Mouse (Mus musculus) cerebellum, adult 2 months (tissue): Measurements from ENCODE around the gene 2310022A10Rik. TPM values are rescaled to one million over a fixed set of nuclear protein-coding genes. Genes with fewer than 3 reads are reported as not detected.

Source experiments
- DNase-seq, 2 experiments: peaks; one replicate each; pipeline ENCODE4 v3.0.0; 2021
- H3K27ac ChIP-seq: fragments of 200-500 bp; 2 replicates; pipeline ENCODE4 v1.5.1; 2012; ENCODE audit warnings: low read length, control low read depth, inconsistent platforms; ENCODE audit not compliant: insufficient read depth
- H3K27me3 ChIP-seq: fragments of 200-500 bp; 2 replicates; pipeline ENCODE4 v1.6.1; 2012; ENCODE audit warnings: inconsistent platforms, mild to moderate bottlenecking, low read length, moderate library complexity; ENCODE audit not compliant: control insufficient read depth, insufficient read depth
- H3K4me1 ChIP-seq: fragments of 200-500 bp; 2 replicates; pipeline ENCODE4 v1.6.1; 2011; ENCODE audit warnings: low read length; ENCODE audit not compliant: control insufficient read depth, insufficient read depth
- H3K4me3 ChIP-seq: fragments of 200-500 bp; replicated peaks from 2 replicates; pipeline ENCODE3; 2011; ENCODE audit warnings: mild to moderate bottlenecking, low read depth, low read length, control low read depth; ENCODE audit not compliant: insufficient read depth
- CTCF ChIP-seq: fragments of 200-500 bp; IDR thresholded peaks from 2 replicates; pipeline ENCODE4 v1.5.1; 2011; ENCODE audit warnings: low read depth, mild to moderate bottlenecking, control low read depth, low read length, moderate library complexity, borderline replicate concordance; ENCODE audit not compliant: insufficient read depth
- POLR2A ChIP-seq: fragments of 200-500 bp; IDR thresholded peaks from 2 replicates; pipeline ENCODE4 v1.6.1; 2011; ENCODE audit warnings: low read length, control low read depth, borderline replicate concordance; ENCODE audit not compliant: insufficient read depth
- WGBS: fragments of 180-500 bp; shearing (Covaris S2); methylation state at CpG from one replicate; pipeline ENCODE4 v1.1.7; 2018; 5-methylcytosine and 5-hydroxymethylcytosine counted together
- polyA plus RNA-seq: library from polyadenylated mRNA; depleted of rRNA; stranded (reverse); fragments of >200 nt; gene quantifications from 2 replicates; pipeline ENCODE4 v1.2.3, GENCODE M21; 2012

2310022A10Rik gene
- polyA plus RNA-seq, 1 experiment: 46.2 TPM

- Histone ChIP-seq H3K4me3 (no peak overlapping the region), H3K27ac (peak overlapping the region; percentile 98), H3K27me3 (no peaks in the 10 kb centered on the region), H3K4me1 (peaks cover 85% of the 10 kb centered on the region)
- WGBS: 34% methylated on average over 10 of the region's 10 CpGs
- TF ChIP-seq CTCF (no peak), POLR2A (no peak)
- DNase-seq: peak in 1 of 2 experiments; percentile 50
Observed at GRCm38 (mm10) chr7:27606481-27607254, 53.6 kb downstream of the 2310022A10Rik start.

GRCm38 (mm10) chr7:27607580-27607979, 54.5 kb downstream of the 2310022A10Rik start:
- TF ChIP-seq POLR2A: peak; percentile 46; the same call in 1 of the 2 replicates
- no peak for TF ChIP-seq CTCF
- H3K27me3 ChIP-seq: no peaks in the 10 kb centered on the region
- peak; percentile 93 to 95 for DNase-seq
- H3K4me3 ChIP-seq: no peak overlapping the region
- peak overlapping the region; percentile 98 for H3K27ac ChIP-seq
- H3K4me1 ChIP-seq: peaks cover 86% of the 10 kb centered on the region
- WGBS: 2% methylated on average over 5 of the region's 5 CpGs

- 56% methylated on average over 3 of the region's 3 CpGs for WGBS
- peak overlapping the region; percentile 98 for H3K27ac ChIP-seq
- no peak for DNase-seq
- TF ChIP-seq CTCF: no peak
- no peak for TF ChIP-seq POLR2A
- peaks cover 85% of the 10 kb centered on the region for H3K4me1 ChIP-seq
- no peaks in the 10 kb centered on the region for H3K27me3 ChIP-seq
- no peak overlapping the region for H3K4me3 ChIP-seq
Observed at GRCm38 (mm10) chr7:27608130-27608529, 55.1 kb downstream of the 2310022A10Rik start.

- TF ChIP-seq CTCF (no peak), POLR2A (no peak)
- Histone ChIP-seq H3K4me3 (no peak overlapping the region), H3K27me3 (no peaks in the 10 kb centered on the region), H3K27ac (peak overlapping the region; percentile 98), H3K4me1 (peaks cover 84% of the 10 kb centered on the region)
- 51% methylated on average over 4 of the region's 4 CpGs for WGBS
- DNase-seq: peak in 1 of 2 experiments; percentile 49
Observed at GRCm38 (mm10) chr7:27609285-27609684, 56.3 kb downstream of the 2310022A10Rik start.

GRCm38 (mm10) chr7:27609688-27610087, 56.7 kb downstream of the 2310022A10Rik start:
- WGBS: 55% methylated on average over 2 of the region's 2 CpGs
- Histone ChIP-seq H3K4me3 (no peak overlapping the region), H3K27me3 (no peaks in the 10 kb centered on the region), H3K27ac (peak overlapping the region; percentile 98), H3K4me1 (peaks cover 84% of the 10 kb centered on the region)
- no peak for TF ChIP-seq CTCF
- no peak for DNase-seq

- no peak for DNase-seq
- H3K4me3 ChIP-seq: no peak overlapping the region
- H3K27ac ChIP-seq: peak overlapping the region; percentile 98; the same call in 1 of the 2 replicates
- peaks cover 80% of the 10 kb centered on the region for H3K4me1 ChIP-seq
- no peaks in the 10 kb centered on the region for H3K27me3 ChIP-seq
- 59% methylated on average over 3 of the region's 3 CpGs for WGBS
- no peak for TF ChIP-seq POLR2A
Observed at GRCm38 (mm10) chr7:27610370-27610769, 57.3 kb downstream of the 2310022A10Rik start.

GRCm38 (mm10) chr7:27610871-27611270, 57.8 kb downstream of the 2310022A10Rik start:
- DNase-seq: peak in 1 of 2 experiments; percentile 41
- 28% methylated on average over 5 of the region's 5 CpGs for WGBS
- H3K27me3 ChIP-seq: no peaks in the 10 kb centered on the region

GRCm38 (mm10) chr7:27612940-27613339, 59.9 kb downstream of the 2310022A10Rik start:
- H3K4me1 ChIP-seq: peaks cover 55% of the 10 kb centered on the region
- H3K4me3 ChIP-seq: no peak overlapping the region
- TF ChIP-seq POLR2A (no peak), CTCF (no peak)
- whole genome bisulfite sequencing: 10% methylated on average over 4 of the region's 4 CpGs
- peak overlapping the region; percentile 42 for H3K27ac ChIP-seq
- peak in 1 of 2 experiments; percentile 59 for DNase-seq
- no peaks in the 10 kb centered on the region for H3K27me3 ChIP-seq

More at GRCm38 (mm10) chr7:27610871-27611270, 57.8 kb downstream of the 2310022A10Rik start:
- TF ChIP-seq CTCF: no peak
- TF ChIP-seq POLR2A: no peak
- peak overlapping the region; percentile 38 for H3K27ac ChIP-seq
- H3K4me3 ChIP-seq: no peak overlapping the region
- peaks cover 75% of the 10 kb centered on the region for H3K4me1 ChIP-seq
